Mouse (Mus musculus) spleen, adult 12 weeks (tissue): ENCODE results near the gene Gm48552.

Experiments used
- DNase-seq: peaks from one replicate; pipeline ENCODE4 v3.0.0; 2022; ENCODE audit warnings: low spot score

The Gm48552 gene

GRCm38 (mm10) chr10:81388505-81389055, at the start of gene Gm48552:
TSS of gene Gm48552 (plus strand) at chr10:81389005.
- DNase-seq, result no peak

GRCm38 (mm10) chr10:81340551-81341332, 48.1 kb upstream of the Gm48552 start:
- DNase-seq, result no peak

- no peak for DNase-seq
These were observed 47.4 kb upstream of the Gm48552 start for GRCm38 (mm10) chr10:81341333-81341949.

GRCm38 (mm10) chr10:81342686-81343505, 45.9 kb upstream of the Gm48552 start, which contains the start of gene Gipc3:
TSS of gene Gipc3 (minus strand) at chr10:81343266.
- DNase-seq, result no peak

GRCm38 (mm10) chr10:81344421-81345161, 44.2 kb upstream of the Gm48552 start:
- DNase-seq, result no peak

GRCm38 (mm10) chr10:81345162-81345534, 43.7 kb upstream of the Gm48552 start:
- no peak for DNase-seq

- DNase-seq, result no peak
These were observed 42.2 kb upstream of the Gm48552 start for GRCm38 (mm10) chr10:81346453-81347067.

- DNase-seq, result no peak
These were observed 39.7 kb upstream of the Gm48552 start for GRCm38 (mm10) chr10:81349146-81349545.

GRCm38 (mm10) chr10:81349961-81350350, 38.8 kb upstream of the Gm48552 start:
- DNase-seq, result no peak

GRCm38 (mm10) chr10:81350351-81351063, 38.3 kb upstream of the Gm48552 start, which contains the start of gene Hmg20b:
TSS of gene Hmg20b (minus strand) at chr10:81350480.
- DNase-seq, result peak; percentile 97

- peak; percentile 66 for DNase-seq
These were observed 37.0 kb upstream of the Gm48552 start for GRCm38 (mm10) chr10:81351678-81352291.

- no peak for DNase-seq
These were observed 33.9 kb upstream of the Gm48552 start for GRCm38 (mm10) chr10:81354738-81355477.

- DNase-seq, result no peak
These were observed 33.3 kb upstream of the Gm48552 start for GRCm38 (mm10) chr10:81355533-81355932.

GRCm38 (mm10) chr10:81356352-81356990, 32.3 kb upstream of the Gm48552 start:
- DNase-seq, result no peak

- DNase-seq, result peak; percentile 87
These were observed 31.6 kb upstream of the Gm48552 start, which contains the start of gene Mfsd12 for GRCm38 (mm10) chr10:81356991-81357844. TSS of gene Mfsd12 (plus strand) at chr10:81357491.

- no peak for DNase-seq
These were observed 30.6 kb upstream of the Gm48552 start for GRCm38 (mm10) chr10:81358209-81358608.

GRCm38 (mm10) chr10:81358841-81359240, 30.0 kb upstream of the Gm48552 start:
- DNase-seq, result no peak

GRCm38 (mm10) chr10:81360721-81361120, 28.1 kb upstream of the Gm48552 start:
- no peak for DNase-seq
